Mouse (Mus musculus) adrenal gland, adult 2 months (tissue): ENCODE results near the gene Gpr3. TPM values are rescaled to one million over a fixed set of nuclear protein-coding genes. Genes with fewer than 3 reads are reported as not detected.

Experiments used
- DNase-seq: peaks from one replicate; pipeline ENCODE4 v3.0.0; 2021
- polyA plus RNA-seq: library from polyadenylated mRNA; depleted of rRNA; stranded (reverse); fragments of >200 nt; gene quantifications from 2 replicates; pipeline ENCODE4 v1.2.3, GENCODE M21; 2012
- total RNA-seq, 2 experiments: library from RNA; stranded (reverse); gene quantifications; 2 replicates each; pipeline ENCODE4 v1.2.3; 2021

The Gpr3 gene
- total and polyA plus RNA-seq, 3 experiments, result 0.17 to 0.49 (median 0.21) TPM

DNA sequence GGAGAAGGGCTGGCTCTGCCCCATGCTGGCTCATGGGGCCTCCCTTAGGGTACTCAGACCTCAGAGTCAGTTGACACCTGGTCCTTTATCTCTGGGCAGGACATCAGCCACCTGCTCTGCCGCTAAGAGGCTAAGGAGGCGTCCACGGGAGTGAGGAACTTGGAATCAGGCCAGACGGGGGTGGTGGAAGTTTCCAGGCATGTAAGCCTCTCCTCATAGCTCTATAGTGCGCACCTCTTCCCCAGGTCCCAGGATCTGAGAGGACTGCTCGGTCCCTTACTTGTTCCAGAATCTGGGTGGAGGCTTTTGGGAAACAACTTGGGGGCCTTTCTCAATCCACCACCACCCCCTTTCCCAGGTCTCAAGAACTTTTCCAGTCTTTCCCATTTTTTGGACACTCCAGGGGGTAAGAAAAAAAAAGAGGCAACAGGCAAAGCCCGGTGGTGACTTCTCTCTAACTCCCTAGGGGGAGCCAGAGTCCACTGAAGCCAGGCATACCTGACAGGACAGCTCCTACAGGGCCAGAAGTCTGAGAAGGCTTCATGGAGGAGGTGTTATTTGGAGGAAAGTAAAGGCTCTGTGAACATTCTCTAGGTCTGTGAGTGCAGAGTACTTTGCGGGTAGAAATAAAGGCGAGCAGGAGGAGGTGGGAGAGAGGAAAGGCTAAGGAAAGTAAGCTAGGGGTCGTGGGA is 21.1 kb upstream of the Gpr3 start:
- peak; percentile 58 for DNase-seq

DNA sequence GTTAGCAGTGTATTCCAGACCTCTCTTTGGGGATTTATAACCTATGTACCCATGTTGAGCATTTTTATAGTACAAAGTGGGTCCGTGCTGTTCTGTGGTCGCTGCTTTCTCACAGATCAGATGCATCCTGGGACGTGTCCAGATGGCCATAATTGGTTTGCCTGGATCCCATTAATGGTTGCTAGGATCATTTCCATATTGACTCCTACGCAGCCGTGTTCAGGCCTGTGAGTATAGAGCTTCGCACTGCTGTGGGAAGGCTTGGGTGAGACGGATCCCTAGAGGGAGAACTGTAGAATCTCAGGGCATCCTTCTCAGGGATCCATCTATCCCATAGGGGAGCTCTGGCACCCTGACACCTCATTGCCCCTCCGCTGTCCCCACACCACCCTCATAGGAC is 17.2 kb upstream of the Gpr3 start:
- DNase-seq, result no peak

DNA sequence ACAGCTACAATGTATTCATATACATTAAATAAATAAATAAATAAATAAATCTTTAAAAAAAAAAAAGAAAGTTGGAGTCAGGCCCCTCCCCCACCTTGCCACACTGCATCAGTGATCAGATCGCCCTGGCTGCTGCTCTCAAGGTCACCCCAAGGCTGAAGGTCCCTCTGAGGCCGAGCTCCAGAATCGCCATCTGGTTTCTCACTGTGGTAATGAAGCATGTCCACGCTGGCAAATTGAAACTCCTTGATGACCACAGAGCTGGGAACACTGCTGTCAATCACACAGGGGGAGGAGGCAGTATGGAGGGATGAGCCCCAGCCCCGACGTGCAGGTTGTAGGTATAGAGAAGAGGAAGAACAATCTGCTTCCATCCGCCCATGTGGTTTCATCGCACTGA is 15.3 kb upstream of the Gpr3 start:
- DNase-seq, result peak; percentile 52

DNA sequence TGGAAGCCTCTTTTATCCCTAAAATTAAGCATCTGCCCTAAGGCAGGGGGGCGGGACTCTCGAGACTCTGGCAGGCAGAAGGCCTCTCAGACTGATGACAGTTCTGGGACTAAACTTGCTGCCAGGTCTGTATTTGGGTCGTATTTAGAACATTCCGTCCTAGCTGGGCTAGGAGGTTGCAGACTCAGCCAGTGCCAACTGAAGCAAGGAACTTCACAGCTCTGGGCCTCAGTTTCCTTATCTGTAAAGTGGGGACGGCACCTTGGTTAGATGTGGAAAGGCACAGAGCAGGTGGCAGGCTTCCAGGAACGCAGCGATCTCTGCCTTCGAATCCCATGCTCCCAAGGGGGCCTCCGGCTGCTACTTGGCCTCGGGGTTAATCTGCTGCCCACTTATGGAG is 13.7 kb upstream of the Gpr3 start:
- no peak for DNase-seq

DNA sequence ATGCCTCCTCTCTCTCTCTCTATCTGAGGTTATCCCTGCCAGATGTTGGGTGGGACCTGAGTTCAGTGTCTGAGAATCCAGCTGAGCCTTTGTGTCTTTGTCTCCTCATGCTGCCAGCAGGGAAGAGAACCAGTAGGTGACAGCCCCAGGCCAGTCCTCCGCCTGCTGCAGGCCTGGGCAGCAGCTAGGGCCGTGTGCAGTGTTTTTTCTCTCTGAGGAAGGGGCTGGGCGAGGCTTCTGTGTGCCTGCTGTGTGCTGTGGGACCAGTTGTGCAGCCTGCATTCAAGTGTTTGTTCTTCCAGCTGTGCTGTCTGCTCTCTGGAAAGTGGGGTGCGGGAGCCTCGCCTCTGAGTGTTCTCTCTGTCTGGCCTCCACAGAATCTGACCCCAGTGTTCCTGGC is 11.5 kb upstream of the Gpr3 start:
- no peak for DNase-seq

DNA sequence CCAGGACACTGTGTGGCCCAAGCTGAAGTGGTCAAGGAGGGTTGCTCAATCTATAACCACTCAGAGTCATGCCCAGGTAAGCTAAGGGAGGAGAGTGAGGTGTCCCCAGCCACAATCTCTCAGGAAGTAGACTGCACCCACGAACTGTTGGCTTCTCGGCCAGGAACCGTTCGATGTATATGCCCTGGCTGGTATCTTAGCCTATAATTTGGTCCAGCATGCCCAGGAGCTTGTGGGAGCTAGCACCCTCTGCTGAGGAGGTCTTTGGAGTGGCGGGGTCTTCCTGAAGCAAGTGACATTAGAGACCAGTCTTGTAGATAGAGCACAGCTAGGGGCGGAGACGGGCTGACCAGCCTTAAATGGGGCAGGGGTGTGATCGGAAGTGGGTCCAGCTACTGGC is 9.4 kb upstream of the Gpr3 start:
- DNase-seq, result no peak

DNA sequence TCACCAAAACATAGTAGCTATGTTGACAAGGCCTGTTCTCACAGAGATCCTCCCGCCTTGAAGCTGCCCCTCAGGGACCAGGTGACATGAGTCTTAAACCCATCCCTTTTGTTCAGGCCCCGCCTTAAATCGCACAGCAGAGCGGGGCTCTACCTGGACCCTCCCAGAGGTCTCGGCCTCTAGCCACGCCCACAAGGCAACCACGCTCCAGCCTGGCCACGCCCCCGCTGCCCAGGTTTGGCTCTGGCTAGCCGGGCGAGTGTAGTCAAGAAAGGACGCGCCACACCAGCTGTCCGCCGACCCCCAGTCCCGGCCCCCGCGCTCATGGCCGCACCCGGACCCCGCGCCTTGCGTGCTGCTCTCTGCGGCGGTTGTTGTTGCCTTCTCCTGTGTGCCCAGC is 8.3 kb upstream of the Gpr3 start:
- peak; percentile 50 for DNase-seq

DNA sequence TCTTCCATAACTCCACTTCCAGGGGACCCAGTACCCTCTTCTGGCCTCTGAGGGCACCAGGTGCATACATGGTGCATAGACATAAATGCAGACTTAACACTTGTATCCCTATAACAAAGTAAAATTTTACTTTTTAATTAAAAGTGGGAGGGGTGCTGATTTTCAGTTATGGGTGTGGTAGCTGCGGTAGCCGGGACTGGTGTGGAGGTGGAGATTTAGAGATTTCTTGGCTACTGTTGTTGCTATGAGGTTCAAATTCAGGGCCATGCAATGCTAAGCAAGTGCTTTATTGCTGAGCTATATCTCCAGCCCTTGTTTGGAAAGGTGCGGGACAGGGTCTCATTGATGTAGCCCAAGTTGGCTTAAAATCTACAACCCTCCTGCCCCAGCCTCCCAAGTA is 6.4 kb upstream of the Gpr3 start:
- DNase-seq, result no peak

DNA sequence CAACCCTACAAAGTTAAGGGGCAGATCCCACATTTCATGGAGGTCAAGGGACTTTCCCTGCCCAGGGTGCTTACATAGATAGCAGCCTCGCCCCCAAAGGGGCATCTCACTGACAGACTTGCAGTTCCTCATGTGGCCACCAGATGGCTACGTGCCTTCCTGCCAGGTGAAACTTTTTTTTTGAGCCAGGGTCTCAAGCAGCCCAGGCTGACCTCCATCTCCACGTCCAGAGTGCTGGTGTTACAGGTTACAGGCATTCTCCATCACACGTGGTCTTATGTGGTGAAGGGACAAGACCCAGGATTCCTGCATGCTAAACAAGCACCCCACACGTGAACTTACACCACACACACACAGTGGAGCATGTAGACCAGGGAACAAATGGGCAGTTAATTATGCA is 5.3 kb upstream of the Gpr3 start:
- no peak for DNase-seq

DNA sequence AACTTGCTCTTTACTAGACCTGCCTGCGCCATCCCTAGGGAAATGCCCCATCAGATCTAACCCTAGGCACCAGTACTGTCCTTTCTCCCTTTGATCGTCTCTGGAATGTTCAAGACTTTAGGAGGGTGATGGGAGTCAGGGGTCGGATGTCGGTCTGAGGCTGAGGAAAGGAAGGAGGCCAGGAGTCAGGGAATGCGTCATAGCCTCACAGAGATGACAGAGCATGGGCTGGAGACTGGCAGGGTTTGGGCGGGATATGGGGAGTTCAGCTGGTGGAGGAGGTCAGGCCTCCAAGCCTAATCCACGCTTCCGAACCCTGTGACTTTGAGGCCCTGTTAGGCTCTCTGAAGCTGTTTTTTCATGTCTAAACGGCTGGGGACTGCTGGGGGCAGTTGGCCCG is 1.3 kb upstream of the Gpr3 start:
- no peak for DNase-seq

DNA sequence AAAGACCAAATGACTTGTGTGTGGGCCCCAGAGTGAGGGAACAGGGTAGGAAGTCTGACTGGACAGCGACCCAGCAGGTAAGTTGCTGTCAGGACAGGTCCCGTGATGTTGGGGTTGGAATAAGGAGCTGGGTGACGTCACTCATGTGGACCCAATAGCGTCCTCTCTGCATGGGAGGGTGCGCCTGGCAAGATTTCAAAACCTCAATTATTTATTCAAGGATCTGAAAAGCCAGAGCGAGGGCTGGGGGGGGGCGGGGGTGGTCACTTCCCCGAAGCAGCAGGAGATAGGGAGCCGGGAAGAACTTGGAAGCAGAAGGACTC is 893 bp upstream of the Gpr3 start:
- no peak for DNase-seq

DNA sequence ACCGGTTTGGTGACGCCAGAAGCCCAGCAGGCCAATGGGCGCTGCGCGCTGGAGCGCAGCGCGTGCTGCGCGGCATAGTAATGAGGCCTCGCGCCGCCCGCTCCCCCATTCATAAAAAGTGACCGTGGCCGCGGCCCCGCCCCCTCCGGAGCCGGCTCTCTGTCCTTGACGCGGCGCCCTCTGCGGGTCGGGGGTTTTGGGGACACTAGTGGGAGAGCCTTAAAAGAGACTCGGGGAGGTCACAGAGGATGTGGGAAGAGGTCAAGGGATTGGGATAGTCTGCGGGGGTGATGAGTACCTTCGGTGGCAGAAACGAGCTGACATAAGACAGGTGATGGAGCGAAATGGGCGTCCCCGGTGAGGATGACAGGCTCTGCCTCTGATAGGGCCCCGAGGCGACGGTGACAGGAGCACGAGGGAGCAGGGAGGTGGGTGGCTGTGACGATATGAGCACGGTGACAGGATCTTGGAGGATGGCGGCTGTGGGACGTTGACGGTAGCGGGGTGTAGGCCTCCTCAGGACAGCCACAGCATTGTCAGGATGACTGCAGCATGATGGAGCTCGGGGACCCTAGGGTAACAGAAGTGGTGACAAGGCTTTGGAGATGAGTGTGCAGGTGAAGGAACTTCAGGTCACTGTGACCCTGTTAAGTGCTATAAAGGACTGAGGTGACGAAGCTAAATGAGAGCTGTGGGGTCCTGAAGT is 379 bp upstream of the Gpr3 start:
- peak; percentile 88 for DNase-seq

DNA sequence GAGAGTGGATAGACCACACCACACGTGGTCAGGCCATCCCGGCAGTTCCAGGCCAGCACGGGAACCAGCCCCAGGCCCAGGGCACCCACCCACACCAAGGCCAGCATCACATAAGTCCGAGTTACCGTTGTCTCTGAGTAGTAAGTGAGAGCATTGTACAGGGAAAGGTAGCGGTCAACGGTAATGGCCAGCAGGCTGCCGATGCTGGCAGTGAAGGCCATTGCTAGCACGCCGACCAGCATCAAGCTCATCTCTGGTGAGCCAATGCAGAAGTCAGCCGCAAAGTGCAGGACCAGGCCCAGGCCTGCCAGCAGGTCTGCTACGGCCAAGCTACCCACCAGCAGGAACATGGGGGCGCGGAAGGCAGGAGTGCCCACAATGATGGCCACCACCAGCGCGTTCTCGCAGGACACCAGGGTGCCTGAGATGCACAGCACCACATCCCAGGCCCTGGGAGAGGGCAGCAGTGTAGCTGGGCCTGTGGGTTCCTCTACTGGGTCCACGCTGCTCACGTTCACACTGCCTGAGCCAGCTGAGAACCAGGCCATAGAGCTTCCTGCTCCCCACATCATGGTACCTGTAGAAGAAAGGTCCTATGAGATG is 1.4 kb downstream of the Gpr3 start:
- no peak for DNase-seq

DNA sequence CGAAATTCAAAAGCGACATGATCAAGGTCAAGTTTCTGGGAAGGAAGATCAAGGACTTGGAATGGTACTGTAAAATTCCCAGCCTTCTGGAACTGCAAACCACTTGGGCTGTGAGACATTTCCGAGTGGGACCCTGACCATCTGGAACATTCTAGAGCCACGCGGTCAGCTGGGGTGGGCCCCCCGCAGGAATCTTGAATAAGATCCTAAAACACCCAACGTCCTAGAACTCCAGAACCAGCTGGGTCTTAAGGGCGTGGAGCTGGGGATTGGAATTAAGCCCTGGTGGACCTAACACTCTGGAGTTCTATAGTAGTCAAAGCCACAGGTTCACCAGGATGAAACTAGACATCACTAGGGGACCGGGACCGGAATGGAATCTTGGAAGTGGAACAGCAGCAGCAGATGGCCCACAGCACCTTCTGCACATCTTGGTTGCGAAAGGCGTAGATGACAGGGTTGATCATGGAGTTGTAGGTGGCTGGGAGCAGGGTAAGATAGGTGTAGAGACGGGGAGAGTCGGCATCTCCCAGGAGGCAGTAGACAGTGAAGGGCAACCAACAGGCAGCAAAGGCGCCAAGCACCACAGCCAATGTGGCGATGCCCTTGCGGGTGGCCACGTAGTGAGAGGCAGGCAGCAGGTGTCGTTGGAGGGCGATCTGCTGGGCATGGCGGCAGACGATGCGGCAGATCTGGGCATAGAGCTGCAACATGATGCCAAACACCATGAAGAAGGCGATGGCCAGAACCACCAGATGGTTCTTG is 2.1 kb downstream of the Gpr3 start:
- DNase-seq, result no peak

DNA sequence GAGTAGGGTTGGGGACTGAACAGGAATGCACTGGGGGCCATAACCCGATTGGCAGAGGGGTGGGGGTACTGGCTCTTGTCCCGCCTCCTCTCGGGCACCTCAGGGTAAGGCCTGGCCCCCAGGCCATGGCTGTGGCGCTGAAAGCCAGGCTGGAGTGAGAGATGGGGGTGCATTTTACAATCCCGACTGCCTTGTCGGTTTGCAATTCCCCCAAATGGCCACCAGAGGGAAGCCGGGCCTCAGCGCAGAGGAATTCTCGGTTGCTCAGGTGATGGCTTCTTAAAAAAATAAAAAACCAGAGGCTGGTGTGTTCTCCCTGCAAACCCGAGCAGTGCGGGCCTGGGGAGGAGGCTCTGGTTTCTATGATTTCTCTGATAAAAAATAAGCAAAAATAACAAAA is 3.0 kb downstream of the Gpr3 start:
- peak; percentile 51 for DNase-seq

DNA sequence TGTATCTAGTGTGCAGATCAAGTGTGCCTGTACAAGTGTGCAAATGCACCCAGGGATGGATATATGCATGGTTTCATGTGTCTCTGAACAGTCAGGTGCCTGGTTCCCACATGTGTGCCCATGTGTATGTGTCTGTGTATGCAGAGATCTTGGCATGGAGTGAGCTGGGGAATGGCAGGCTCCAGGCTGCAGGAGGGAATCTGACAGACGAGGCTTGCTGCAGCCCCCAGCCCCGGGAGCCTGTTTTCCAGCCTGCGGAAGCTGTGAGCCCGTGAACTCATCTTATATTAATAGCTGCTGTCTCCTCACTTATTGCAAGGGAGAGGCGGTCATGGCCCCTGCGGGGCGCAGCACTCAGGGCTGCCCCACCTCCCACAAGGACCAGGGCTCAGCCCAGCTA is 8.0 kb downstream of the Gpr3 start:
- DNase-seq, result no peak

DNA sequence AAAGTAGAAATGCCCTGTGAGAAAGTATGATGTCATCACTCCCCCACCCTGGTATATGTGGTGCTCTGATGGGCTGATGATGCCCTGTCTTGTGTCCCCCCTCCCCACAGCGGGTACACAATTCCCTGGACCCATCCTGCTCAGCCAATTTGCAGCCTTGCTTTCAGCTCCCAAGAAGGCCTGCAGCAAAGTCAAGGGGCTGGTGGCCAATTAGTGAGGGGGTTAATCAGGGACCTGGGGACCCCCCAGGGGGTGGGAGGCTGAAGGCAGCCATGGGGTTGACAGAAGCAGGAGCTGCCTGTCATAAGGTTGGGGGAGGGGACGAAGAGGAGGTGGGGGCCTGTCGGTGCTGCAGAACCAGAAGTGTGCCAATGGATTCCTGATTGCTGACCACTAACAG is 8.7 kb downstream of the Gpr3 start:
- no peak for DNase-seq

DNA sequence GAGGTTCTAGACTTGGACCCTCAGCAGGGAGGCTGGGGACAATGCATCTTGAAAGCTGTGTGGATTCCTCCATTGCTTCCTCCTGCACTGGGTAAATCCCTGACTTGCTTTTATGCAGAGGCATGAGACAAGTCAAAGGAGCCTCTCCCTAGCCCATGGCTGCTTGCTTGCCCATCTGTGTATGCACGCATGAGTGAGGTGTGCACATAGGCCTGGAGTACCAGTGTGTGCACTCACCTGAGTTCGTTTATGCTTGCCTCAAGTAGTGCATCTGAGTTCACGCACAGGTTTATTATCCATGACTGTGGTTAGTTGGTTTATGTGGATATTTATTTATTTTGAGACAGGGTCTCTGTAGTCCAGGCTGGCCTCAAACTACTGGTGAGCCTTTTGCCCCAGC is 10.1 kb downstream of the Gpr3 start:
- DNase-seq, result no peak

DNA sequence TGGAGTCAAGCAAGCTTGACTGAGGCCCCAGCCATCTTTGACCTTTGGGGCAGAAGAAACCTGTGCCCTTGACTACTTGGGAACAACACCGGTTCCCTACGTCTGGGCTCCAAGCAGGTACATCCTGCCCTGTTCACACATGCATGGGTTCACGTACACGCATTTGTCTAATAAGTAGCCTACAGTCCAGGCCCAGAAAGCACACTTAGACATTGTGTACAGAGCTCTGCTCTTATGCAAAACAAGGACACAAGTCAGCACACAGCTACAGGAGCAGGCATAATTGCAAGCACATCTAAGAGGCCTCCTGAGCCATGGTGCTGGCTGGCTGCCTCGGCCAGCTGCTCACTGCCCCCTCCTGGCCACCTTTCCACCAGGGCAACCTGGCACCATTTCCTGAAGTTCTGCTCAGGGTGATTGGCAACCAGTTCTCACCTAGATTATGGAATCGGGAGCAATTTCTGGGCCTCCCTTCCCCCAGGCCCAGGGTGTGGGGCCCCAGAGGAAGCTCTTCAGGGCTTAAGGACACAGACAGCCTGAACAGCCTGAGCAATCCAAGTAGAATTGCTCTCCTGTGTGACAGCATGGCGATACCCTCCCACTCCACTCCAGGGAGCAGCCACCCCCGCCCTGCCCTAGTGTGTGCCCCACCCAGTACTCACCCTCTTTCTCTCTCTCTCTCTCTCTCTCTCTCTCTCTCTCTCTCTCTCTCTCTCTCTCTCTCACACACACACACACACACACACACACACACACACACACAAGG is 11.1 kb downstream of the Gpr3 start:
- peak; percentile 84 for DNase-seq

DNA sequence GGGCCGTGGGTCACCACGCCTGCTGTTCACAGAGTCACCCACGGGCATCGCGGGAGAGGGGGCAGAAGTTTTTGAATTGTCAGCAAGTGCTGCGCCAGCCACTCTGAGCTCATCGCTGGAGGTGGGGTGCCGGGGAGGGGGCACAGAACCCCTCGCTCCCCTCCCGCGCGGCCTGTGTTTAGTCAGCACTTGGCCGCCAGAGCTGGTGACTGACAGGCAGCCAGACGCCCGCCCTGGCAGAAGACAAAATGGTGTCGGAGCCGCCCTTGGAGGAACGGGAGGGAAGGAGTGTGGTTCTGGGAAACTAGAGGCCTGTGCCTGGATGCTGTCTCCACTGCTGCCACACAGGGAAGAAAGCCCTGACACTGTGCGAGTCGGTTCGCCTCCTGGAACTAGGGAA is 12.0 kb downstream of the Gpr3 start:
- DNase-seq, result peak; percentile 45

DNA sequence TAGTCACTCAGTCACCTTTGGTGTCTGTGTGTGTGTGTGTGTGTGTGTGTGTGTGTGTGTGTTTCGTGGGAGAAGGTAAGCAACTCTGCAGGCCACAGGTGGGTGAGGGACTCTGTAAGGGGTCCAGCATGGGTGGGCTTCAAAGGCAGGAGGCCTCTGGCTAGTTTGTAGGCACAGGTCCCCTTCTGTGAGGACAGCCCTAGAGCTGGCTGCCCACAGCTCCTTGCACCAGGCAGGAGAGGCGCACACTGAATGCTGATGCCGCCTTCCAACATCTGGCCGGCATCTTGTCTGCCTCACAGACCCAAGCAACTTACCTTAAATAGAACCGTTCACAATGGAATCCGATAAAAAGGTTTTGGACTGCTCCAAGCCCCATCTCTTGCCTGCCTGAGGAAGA is 12.6 kb downstream of the Gpr3 start:
- DNase-seq, result no peak
